Mouse (Mus musculus) bone marrow macrophage, adult 2 months (primary cell): ENCODE measurements around the gene Nipal4. TPM values are rescaled to one million over a fixed set of nuclear protein-coding genes. Genes with fewer than 3 reads are reported as not detected.

ENCODE experiments used
- H3K27ac ChIP-seq: 2 replicates; pipeline ENCODE4 v1.5.1; 2012; ENCODE audit warnings: low read depth, low read length; ENCODE audit not compliant: insufficient read depth
- H3K4me1 ChIP-seq: 2 replicates; pipeline ENCODE4 v1.6.1; 2012; ENCODE audit warnings: low read length; ENCODE audit not compliant: control insufficient read depth, insufficient read depth
- H3K4me3 ChIP-seq: 2 replicates; pipeline ENCODE4 v1.5.1; 2012; ENCODE audit warnings: mild to moderate bottlenecking, low read length, moderate library complexity; ENCODE audit not compliant: insufficient read depth
- CTCF ChIP-seq: IDR thresholded peaks from 2 replicates; pipeline ENCODE4 v1.5.1; 2012; ENCODE audit warnings: low read depth, mild to moderate bottlenecking, low read length, moderate library complexity
- POLR2A ChIP-seq: IDR thresholded peaks from 2 replicates; pipeline ENCODE4 v1.6.1; 2012; ENCODE audit warnings: mild to moderate bottlenecking, low read depth, low read length, borderline replicate concordance
- polyA plus RNA-seq: library from polyadenylated mRNA; stranded (reverse); fragments of >200 nt; gene quantifications from 2 replicates; pipeline ENCODE4 v1.2.4, GENCODE M21; 2012; ENCODE audit not compliant: missing spikeins, insufficient read depth, insufficient read length

The Nipal4 gene
- polyA plus RNA-seq, result not detected in 2 replicates

- TF ChIP-seq POLR2A (no peak), CTCF (no peak)
- no peak within 1 kb of the TSS for H3K27ac ChIP-seq
- no peaks in the 10 kb centered on the region for H3K4me1 ChIP-seq
- peak within 1 kb of the TSS; percentile 64 for H3K4me3 ChIP-seq
Observed at GRCm38 (mm10) chr11:46165866-46166585, at the start of gene Nipal4. TSS of gene Nipal4 (minus strand) at chr11:46166508.

- no peaks in the 10 kb centered on the region for H3K4me1 ChIP-seq
- TF ChIP-seq POLR2A (no peak), CTCF (peak; percentile 72; the same call in 1 of the 2 replicates)
- no peak overlapping the region for H3K4me3 ChIP-seq
- H3K27ac ChIP-seq, result no peak overlapping the region
Observed at GRCm38 (mm10) chr11:46215354-46215753, 49.0 kb upstream of the Nipal4 start.

GRCm38 (mm10) chr11:46214368-46215230 lies 48.3 kb upstream of the Nipal4 start:
- Histone ChIP-seq H3K4me1 (no peaks in the 10 kb centered on the region), H3K27ac (no peak overlapping the region), H3K4me3 (no peak overlapping the region)
- TF ChIP-seq CTCF (no peak), POLR2A (no peak)

GRCm38 (mm10) chr11:46213844-46214243 lies 47.5 kb upstream of the Nipal4 start:
- Histone ChIP-seq H3K27ac (no peak overlapping the region), H3K4me3 (no peak overlapping the region), H3K4me1 (no peaks in the 10 kb centered on the region)
- TF ChIP-seq CTCF (no peak), POLR2A (no peak)

GRCm38 (mm10) chr11:46211858-46212257 lies 45.5 kb upstream of the Nipal4 start:
- H3K27ac ChIP-seq, result no peak overlapping the region
- H3K4me3 ChIP-seq, result no peak overlapping the region
- no peak for TF ChIP-seq POLR2A
- no peak for TF ChIP-seq CTCF
- no peaks in the 10 kb centered on the region for H3K4me1 ChIP-seq

GRCm38 (mm10) chr11:46209884-46210283 lies 43.6 kb upstream of the Nipal4 start:
- no peak for TF ChIP-seq CTCF
- no peak for TF ChIP-seq POLR2A

GRCm38 (mm10) chr11:46205639-46206409 lies 39.5 kb upstream of the Nipal4 start:
- no peak for TF ChIP-seq POLR2A
- no peak for TF ChIP-seq CTCF
- Histone ChIP-seq H3K27ac (no peak overlapping the region), H3K4me3 (no peak overlapping the region), H3K4me1 (no peaks in the 10 kb centered on the region)

More at GRCm38 (mm10) chr11:46209884-46210283, 43.6 kb upstream of the Nipal4 start:
- H3K4me3 ChIP-seq, result no peak overlapping the region
- H3K27ac ChIP-seq, result no peak overlapping the region
- no peaks in the 10 kb centered on the region for H3K4me1 ChIP-seq

- Histone ChIP-seq H3K4me3 (no peak overlapping the region), H3K27ac (no peak overlapping the region), H3K4me1 (no peaks in the 10 kb centered on the region)
- TF ChIP-seq POLR2A, result no peak
- TF ChIP-seq CTCF, result no peak
Observed at GRCm38 (mm10) chr11:46204841-46205240, 38.5 kb upstream of the Nipal4 start.

GRCm38 (mm10) chr11:46202547-46202887 lies 36.2 kb upstream of the Nipal4 start:
- Histone ChIP-seq H3K4me3 (no peak overlapping the region), H3K4me1 (no peaks in the 10 kb centered on the region), H3K27ac (no peak overlapping the region)
- TF ChIP-seq CTCF, result no peak
- no peak for TF ChIP-seq POLR2A
